Mouse (Mus musculus) heart, embryonic 14.5 days (tissue): Measurements from ENCODE around the gene Cr1l. TPM values are rescaled to one million over a fixed set of nuclear protein-coding genes. Genes with fewer than 3 reads are reported as not detected.

Source experiments
- ATAC-seq: fragments of 200-750 bp; cut with Nextera tagmentation; 2 replicates; pipeline ENCODE4 v1.8.0; 2017; ENCODE audit warnings: low read depth, moderate TSS enrichment; ENCODE audit not compliant: insufficient number of reproducible peaks, insufficient read depth, low FRiP score
- H3K27ac ChIP-seq, 2 experiments: fragments of 200-500 bp in 1 of 2; fragments of 300-500 bp in 1 of 2; sonication (generic) in 1 of 2; replicated peaks in 1 of 2; 2 replicates each; pipeline ENCODE4 v1.5.1; 2012 to 2014; ENCODE audit warnings: low read depth in 2 of 2, low read length in 2 of 2, control low read depth in 1 of 2, mild to moderate bottlenecking in 1 of 2, mixed read lengths in 1 of 2; ENCODE audit not compliant: control insufficient read depth in 1 of 2, insufficient read depth in 1 of 2
- H3K27me3 ChIP-seq: fragments of 300-500 bp; sonication (generic); 2 replicates; pipeline ENCODE4 v1.6.1; 2014; ENCODE audit warnings: mild to moderate bottlenecking, low read length, control low read depth; ENCODE audit not compliant: control insufficient read depth, insufficient read depth
- H3K36me3 ChIP-seq: fragments of 300-500 bp; sonication (generic); 2 replicates; pipeline ENCODE4 v1.6.1; 2014; ENCODE audit warnings: mild to moderate bottlenecking, control low read depth, low read length, mixed read lengths; ENCODE audit not compliant: control insufficient read depth, insufficient read depth
- H3K4me1 ChIP-seq, 2 experiments: fragments of 200-500 bp in 1 of 2; fragments of 300-500 bp in 1 of 2; sonication (generic) in 1 of 2; 2 replicates each; pipeline ENCODE4 v1.6.1; 2012 to 2014; ENCODE audit warnings: low read length in 2 of 2, control low read depth in 1 of 2, mixed read lengths in 1 of 2; ENCODE audit not compliant: control insufficient read depth in 2 of 2, insufficient read depth in 2 of 2
- H3K4me2 ChIP-seq: fragments of 300-500 bp; sonication (generic); 2 replicates; pipeline ENCODE4 v1.6.1; 2014; ENCODE audit warnings: mild to moderate bottlenecking, low read length
- H3K4me3 ChIP-seq, 2 experiments: fragments of 200-500 bp in 1 of 2; fragments of 300-500 bp in 1 of 2; sonication (generic) in 1 of 2; 2 replicates each; pipeline ENCODE4 v1.5.1; 2012 to 2014; ENCODE audit warnings: low read length in 2 of 2, mild to moderate bottlenecking in 2 of 2, control low read depth in 1 of 2, low read depth in 1 of 2, moderate library complexity in 1 of 2; ENCODE audit not compliant: control insufficient read depth in 1 of 2, insufficient read depth in 1 of 2
- H3K9ac ChIP-seq: fragments of 300-500 bp; sonication (generic); 2 replicates; pipeline ENCODE4 v1.6.1; 2014; ENCODE audit warnings: mild to moderate bottlenecking, low read length
- H3K9me3 ChIP-seq: fragments of 300-500 bp; sonication (generic); 2 replicates; pipeline ENCODE4 v1.6.1; 2016; ENCODE audit warnings: low read length, control low read depth; ENCODE audit not compliant: control insufficient read depth
- WGBS: fragments of 180-500 bp; shearing (Covaris S2); extraction: QIAGEN DNeasy Blood & Tissue Kit; methylation state at CpG from one replicate; pipeline ENCODE4 v1.1.7; 2014; 5-methylcytosine and 5-hydroxymethylcytosine counted together
- polyA plus RNA-seq: library from polyadenylated mRNA; unstranded; fragments of >200 nt; fragmentation: Nextera tagmentation; extraction: Ambion mirVana; gene quantifications from 2 replicates; pipeline ENCODE4 v1.2.1, GENCODE M21; 2014

The Cr1l gene
- polyA plus RNA-seq: 54.9 and 67.3 TPM in 2 replicates

DNA sequence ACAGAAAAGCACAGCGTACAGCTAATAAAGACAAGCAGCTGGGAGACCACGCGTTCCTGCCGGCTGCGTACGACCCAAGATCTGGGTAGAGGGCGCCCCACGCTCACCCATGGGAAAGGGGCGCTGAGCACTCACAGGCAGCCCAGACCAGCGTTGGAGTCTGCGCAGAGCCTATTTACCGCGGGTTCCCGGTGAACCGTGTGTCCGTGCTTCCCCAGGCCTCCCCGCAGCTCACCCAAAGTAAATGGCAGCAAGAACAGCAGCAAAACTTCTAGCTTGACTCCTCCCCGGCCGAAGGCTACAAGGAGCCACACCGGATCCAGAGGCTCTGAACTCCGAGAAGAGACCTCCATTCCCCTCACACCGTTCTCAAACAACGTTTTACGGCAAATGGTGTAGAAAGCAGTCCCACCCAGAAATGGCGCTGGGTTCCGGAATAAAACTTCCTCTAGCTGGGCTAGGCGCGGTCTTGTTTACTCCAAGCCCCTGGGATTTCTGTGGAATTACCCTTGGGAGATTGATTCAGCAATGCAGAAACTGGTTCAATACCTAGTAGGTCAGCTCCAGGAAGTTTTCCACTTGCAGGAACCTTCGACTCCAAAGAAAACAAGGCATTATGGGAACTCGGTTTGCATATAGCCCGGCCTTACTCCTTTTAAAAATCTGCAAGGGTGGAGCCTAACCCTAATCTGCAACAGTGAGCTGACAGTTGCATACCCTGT is at the start of gene Cr1l:
Cr1l (minus strand) TSS at position 634 of the 722 bp plus-strand sequence.
- H3K9ac ChIP-seq: peak within 1 kb of the TSS; percentile 96
- H3K4me3 ChIP-seq: peak within 1 kb of the TSS; percentile 59 to 77
- no peaks in the 10 kb centered on the region for H3K9me3 ChIP-seq
- H3K27ac ChIP-seq: peak within 1 kb of the TSS; percentile 95 to 99
- H3K36me3 ChIP-seq: peaks cover 27% of the 10 kb centered on the region
- H3K27me3 ChIP-seq: no peaks in the 10 kb centered on the region
- 0 out of 4 replicates have a peak, but pooled peaks cover 0 to 4% of the 10 kb centered on the region in 2 experiments for H3K4me1 ChIP-seq
- peak within 1 kb of the TSS; percentile 81 for H3K4me2 ChIP-seq
- peak; percentile 96 for ATAC-seq
- under 1% methylated on average over 31 of the region's 31 CpGs for WGBS

DNA sequence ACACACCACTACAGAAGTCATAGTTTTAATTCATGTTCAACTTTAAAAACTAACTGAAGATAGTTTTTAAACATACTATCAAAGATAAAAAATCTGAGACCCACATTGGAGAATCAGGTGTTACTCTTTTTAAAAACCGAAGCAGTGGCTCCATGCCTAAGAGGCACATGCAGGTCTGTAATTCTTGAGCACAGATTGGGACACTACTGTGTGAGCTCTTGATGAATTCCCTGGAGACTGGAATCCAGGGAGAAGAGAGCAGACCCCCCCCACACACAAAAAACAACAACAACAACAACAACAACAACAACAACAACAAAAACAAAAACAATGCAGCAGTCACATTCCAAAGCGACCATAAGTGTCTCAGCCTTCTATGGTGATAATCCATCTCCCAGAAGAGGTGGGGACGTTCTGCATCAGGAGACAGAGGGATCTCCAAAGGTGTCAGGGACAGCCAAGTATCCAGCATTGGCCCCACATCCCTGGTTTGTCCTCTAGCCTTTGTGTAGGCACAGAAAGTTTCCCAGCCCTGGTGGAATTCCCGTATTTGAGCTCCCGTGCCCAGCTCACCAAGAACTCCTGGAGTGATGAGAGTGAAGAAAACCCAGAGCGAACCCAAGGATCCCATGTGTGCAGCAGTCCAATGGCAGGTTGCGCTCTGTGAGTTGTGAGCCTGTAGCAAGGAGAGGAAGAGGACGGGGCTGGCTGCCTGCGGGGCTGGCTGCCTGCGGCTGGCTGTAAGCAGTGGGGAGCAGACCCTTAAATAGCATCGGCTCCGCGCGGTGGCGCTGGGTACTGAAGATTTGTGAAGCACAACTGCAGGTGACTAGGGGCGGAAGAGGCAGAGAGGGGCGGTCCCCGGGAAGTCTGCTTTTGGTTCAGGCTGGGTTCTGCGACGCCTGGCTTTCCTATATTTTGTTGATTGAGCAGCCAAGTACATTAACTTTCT is 44.9 kb upstream of the Cr1l start, which contains the start of gene Cr2:
Cr2 (minus strand) TSS at position 737 of the 952 bp plus-strand sequence.
- peaks cover 0 to 4% of the 10 kb centered on the region in 2 experiments; a peak in 2 of 4 replicates for H3K4me1 ChIP-seq
- H3K36me3 ChIP-seq: no peaks in the 10 kb centered on the region
- peak; percentile 75; the same call in 1 of the 2 replicates for ATAC-seq
- WGBS: 8% methylated on average over 20 of the region's 20 CpGs
- H3K27me3 ChIP-seq: no peaks in the 10 kb centered on the region
- H3K9ac ChIP-seq: peak within 1 kb of the TSS; percentile 57; the same call in 1 of the 2 replicates
- H3K27ac ChIP-seq: no peak within 1 kb of the TSS
- H3K9me3 ChIP-seq: no peaks in the 10 kb centered on the region
- H3K4me2 ChIP-seq: peak within 1 kb of the TSS; percentile 67
- H3K4me3 ChIP-seq: peak within 1 kb of the TSS; percentile 37 to 52

DNA sequence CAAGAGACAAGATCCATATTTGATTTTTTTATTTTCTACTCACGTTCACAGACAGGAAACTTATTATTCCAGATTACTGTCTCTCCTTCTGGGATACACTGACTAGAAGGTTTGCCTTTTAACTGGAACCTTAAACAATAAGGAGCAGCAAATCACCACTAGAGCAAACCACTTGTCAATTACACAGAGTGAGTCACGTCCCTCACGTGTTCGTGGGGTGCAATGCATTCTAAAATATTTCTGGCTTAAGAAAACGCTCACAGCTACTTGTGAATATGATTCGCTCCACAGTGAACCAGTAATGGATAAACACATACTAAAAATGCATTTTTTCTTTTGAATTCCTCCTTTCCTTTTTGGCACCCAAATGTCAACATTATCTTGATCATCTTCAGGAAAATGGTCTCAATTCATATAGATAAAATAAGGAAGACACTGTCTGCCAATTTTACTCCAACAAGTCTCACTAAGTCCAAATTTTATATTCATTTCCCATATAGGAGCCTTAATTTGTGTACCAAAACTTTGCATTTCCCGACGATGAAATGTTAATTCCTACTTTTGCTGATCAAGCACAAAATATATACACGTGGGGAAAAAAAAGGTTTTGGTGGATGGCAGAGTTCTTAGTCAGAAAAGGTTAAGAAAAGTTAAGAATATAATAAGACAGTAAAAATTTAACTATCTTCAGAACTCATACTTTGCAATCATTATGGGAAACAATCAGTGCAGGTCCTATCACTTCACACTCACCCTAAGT is 33.8 kb upstream of the Cr1l start:
- no peak for ATAC-seq
- no peaks in the 10 kb centered on the region for H3K36me3 ChIP-seq
- no peak overlapping the region for H3K4me2 ChIP-seq
- no peak overlapping the region for H3K27ac ChIP-seq
- no peaks in the 10 kb centered on the region for H3K27me3 ChIP-seq
- WGBS: 76% methylated on average over 9 of the region's 9 CpGs
- no peak overlapping the region for H3K4me3 ChIP-seq
- no peaks in the 10 kb centered on the region for H3K4me1 ChIP-seq
- no peaks in the 10 kb centered on the region for H3K9me3 ChIP-seq
- H3K9ac ChIP-seq: no peak overlapping the region

DNA sequence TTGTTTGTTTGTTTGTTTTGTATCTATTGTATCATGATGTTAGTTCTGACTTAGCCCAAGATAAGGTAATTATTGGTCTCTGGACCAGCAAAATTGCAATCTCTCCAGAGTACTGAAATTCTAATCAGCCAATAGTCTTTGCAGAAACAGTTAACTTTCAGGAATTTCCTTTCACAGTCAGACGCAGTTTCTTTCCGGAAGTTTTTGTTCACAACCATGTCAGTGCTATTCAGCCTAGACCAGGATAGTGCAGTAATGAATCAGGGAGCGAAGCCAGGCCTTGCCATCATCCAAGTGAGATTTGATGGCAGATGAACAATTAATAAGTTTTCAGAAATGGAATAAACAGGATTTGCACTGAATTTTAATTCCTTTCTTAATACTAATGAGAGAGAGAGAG is 684 bp upstream of the Cr1l start:
- Histone ChIP-seq H3K36me3 (peaks cover 20% of the 10 kb centered on the region), H3K4me3 (peak overlapping the region in 1 of 2 experiments; percentile 59; a peak in 1 of 4 replicates), H3K9me3 (no peaks in the 10 kb centered on the region), H3K9ac (no peak overlapping the region), H3K27ac (peak overlapping the region in 1 of 2 experiments; percentile 95; a peak in 1 of 4 replicates), H3K4me2 (peak overlapping the region; percentile 81), H3K27me3 (no peaks in the 10 kb centered on the region), H3K4me1 (0 out of 4 replicates have a peak, but pooled peaks cover 0 to 4% of the 10 kb centered on the region in 2 experiments)
- ATAC-seq: no peak
- 51% methylated on average over 3 of the region's 3 CpGs for WGBS

DNA sequence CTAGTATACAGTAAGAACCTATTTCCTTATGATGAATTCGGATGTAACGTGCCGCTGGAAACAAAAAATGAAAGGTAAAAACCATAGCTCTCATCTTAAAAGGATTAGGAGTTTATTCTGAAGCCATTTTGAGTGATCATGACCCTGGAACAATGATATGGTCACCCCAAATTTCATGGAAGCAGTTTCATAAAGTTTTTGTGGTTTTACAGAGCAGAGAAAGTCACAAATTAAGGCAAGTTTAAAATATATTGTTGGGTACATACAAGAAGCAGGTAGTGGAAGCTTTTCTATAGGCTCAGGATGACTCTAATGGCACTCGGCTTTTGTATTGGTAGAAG is 259 bp upstream of the Cr1l start:
- Histone ChIP-seq H3K9me3 (no peaks in the 10 kb centered on the region), H3K27ac (peak overlapping the region; percentile 19 to 95; a peak in 3 of 4 replicates), H3K9ac (peak overlapping the region; percentile 96), H3K4me3 (peak overlapping the region in 1 of 2 experiments; percentile 59; a peak in 3 of 4 replicates), H3K27me3 (no peaks in the 10 kb centered on the region), H3K4me2 (peak overlapping the region; percentile 81), H3K36me3 (peaks cover 24% of the 10 kb centered on the region), H3K4me1 (0 out of 4 replicates have a peak, but pooled peaks cover 0 to 4% of the 10 kb centered on the region in 2 experiments)
- WGBS: 24% methylated on average over 4 of the region's 4 CpGs
- no peak for ATAC-seq

DNA sequence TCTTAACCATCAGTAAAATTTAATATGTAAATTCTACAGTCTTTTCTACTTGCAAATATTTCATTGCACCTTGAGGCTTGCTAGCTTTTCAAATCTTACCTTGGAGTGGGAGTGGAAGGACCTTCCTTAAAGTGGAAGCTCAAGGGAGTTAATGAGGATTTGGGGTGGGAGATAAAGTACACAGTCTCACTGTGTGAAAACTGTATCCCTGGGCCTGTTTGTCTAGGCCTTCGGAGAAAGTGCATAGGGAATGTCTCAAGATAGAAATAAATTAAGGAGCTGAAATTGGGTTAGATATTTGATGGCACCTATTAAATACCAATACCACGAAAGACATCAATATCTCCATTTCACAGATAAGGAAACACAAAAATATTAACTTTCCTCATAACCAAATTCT is 907 bp downstream of the Cr1l start:
- ATAC-seq: no peak
- WGBS: 7% methylated on average over 2 of the region's 2 CpGs
- H3K4me3 ChIP-seq: peak overlapping the region; percentile 59 to 77
- H3K4me1 ChIP-seq: 0 out of 4 replicates have a peak, but pooled peaks cover 0 to 4% of the 10 kb centered on the region in 2 experiments
- peak overlapping the region in 1 of 2 experiments; percentile 95; a peak in 2 of 4 replicates for H3K27ac ChIP-seq
- H3K9me3 ChIP-seq: no peaks in the 10 kb centered on the region
- H3K4me2 ChIP-seq: peak overlapping the region; percentile 81
- peaks cover 34% of the 10 kb centered on the region for H3K36me3 ChIP-seq
- no peaks in the 10 kb centered on the region for H3K27me3 ChIP-seq
- H3K9ac ChIP-seq: peak overlapping the region; percentile 96
